Mouse (Mus musculus): ENCODE measurements around the gene Xlr4c. TPM values are rescaled to one million over a fixed set of nuclear protein-coding genes. Genes with fewer than 3 reads are reported as not detected.

Xlr4c gene
- polyA plus RNA-seq (2012; rRNA removed), result 0.78 TPM in 1 of 2 replicates, not detected in the other

GRCm38 (mm10) chrX:73242821-73243325 lies at the start of gene Xlr4c:
Gene Xlr4c, minus strand, starts transcription at chrX:73243130.

DNA sequence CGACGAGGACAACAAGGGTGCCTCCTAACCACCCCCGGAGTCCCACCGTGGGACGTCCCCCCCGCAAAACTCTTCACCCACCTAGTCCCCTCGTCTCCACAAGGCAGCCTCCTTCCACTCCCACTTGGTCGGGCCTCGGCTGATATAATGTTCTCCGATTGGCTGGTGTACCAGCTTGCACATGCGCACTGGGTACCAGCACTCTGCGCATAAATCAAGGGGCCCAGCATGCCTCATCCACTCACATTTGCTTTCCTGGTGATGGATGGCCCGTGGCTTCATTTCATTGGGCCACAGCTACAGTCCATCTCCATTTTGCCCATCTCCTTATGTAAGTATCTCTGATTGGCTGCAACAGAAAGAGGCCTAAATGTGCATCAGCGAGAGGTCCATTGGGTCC lies 22.3 kb upstream of the Xlr4c start, which contains the start of gene Xlr3c:
Gene Xlr3c, minus strand, starts transcription at position 121 of the 400 bp plus-strand sequence.

DNA sequence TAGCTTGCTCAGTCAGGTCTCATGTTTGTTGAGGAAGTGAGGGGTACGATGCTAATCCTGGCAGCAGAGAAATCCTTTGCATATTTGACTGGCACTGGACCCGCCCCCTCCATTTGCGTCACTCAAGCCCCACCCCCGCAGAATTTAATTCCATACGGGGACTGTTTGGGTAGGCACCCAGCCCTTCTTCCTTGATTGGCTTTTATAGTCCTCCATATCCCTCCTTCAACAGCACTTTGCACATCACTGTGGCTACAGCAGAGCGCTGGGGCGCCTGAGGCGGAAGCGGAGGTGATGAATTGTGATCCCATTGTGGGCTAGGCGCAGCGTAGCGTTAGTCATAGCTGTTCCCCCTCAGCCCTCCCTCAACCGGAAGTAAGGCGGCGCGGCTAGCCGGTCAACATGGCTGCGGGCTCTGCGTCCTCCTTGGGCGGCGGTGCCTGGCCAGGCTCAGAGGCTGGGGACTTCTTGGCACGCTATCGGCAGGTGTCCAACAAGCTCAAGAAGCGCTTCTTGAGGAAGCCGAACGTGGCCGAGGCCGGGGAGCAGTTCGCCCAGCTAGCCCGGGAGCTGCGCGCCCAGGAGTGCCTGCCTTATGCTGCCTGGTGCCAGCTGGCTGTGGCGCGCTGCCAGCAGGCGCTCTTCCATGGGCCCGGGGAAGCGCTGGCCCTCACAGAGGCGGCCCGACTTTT lies 14.9 kb downstream of the Xlr4c start, which contains the start of gene F8a:
Gene F8a, plus strand, starts transcription at position 378 of the 692 bp plus-strand sequence.

GRCm38 (mm10) chrX:73213819-73214564 lies 28.9 kb downstream of the Xlr4c start, which contains the start of gene Xlr4b:
Gene Xlr4b, plus strand, starts transcription at chrX:73214333.

GRCm38 (mm10) chrX:73191934-73192333 lies 51.0 kb downstream of the Xlr4c start, which contains the start of gene Xlr3b:
Gene Xlr3b, plus strand, starts transcription at chrX:73192207.

Other genes starting within 250 kb of the Xlr4c start
- gene Pnma5, start 206.0 kb downstream of the Xlr4c start, polyA plus RNA-seq (2012; rRNA removed), result 0.04 TPM in 2 replicates
- gene Pnma3, start 178.3 kb downstream of the Xlr4c start, polyA plus RNA-seq (2012; rRNA removed), result 2.8 and 3.4 TPM in 2 replicates
- gene Xlr4a, start 160.7 kb downstream of the Xlr4c start, polyA plus RNA-seq (2012; rRNA removed), result 0.71 and 2.6 TPM in 2 replicates
- 1.7 and 3.5 TPM in 2 replicates for gene Xlr3a, start 146.0 kb downstream of the Xlr4c start, polyA plus RNA-seq (2012; rRNA removed)
- 0.16 and 0.46 TPM in 2 replicates for gene Gm14685, start 126.1 kb downstream of the Xlr4c start, polyA plus RNA-seq (2012; rRNA removed)
- gene Xlr5b, start 94.3 kb downstream of the Xlr4c start, polyA plus RNA-seq (2012; rRNA removed), result not detected in 2 replicates
- gene DXBay18, start 93.7 kb downstream of the Xlr4c start, polyA plus RNA-seq (2012; rRNA removed), result 0.04 TPM in 1 of 2 replicates, not detected in the other
- gene Spin2d, start 66.1 kb downstream of the Xlr4c start, polyA plus RNA-seq (2012; rRNA removed), result not detected in 2 replicates
- 9.6 and 11.1 TPM in 2 replicates for gene Xlr3b, start 50.9 kb downstream of the Xlr4c start, polyA plus RNA-seq (2012; rRNA removed)
- 0.48 and 0.92 TPM in 2 replicates for gene Xlr4b, start 28.8 kb downstream of the Xlr4c start, polyA plus RNA-seq (2012; rRNA removed)
- gene F8a, start 14.8 kb downstream of the Xlr4c start, polyA plus RNA-seq (2012; rRNA removed), result 6.0 and 6.8 TPM in 2 replicates
- 0.06 and 0.14 TPM in 2 replicates for gene Xlr3c, start 22.3 kb upstream of the Xlr4c start, polyA plus RNA-seq (2012; rRNA removed)
- gene Xlr5a, start 49.8 kb upstream of the Xlr4c start, polyA plus RNA-seq (2012; rRNA removed), result 0.05 TPM in 1 of 2 replicates, not detected in the other
- not detected in 2 replicates for gene Xlr5c, start 49.8 kb upstream of the Xlr4c start, polyA plus RNA-seq (2012; rRNA removed)
- gene Gm45015, start 93.7 kb upstream of the Xlr4c start, polyA plus RNA-seq (2012; rRNA removed), result not detected in 2 replicates
- gene Zfp275, start 99.5 kb upstream of the Xlr4c start, polyA plus RNA-seq (2012; rRNA removed), result 14.2 and 28.7 TPM in 2 replicates
- gene Gm18336, start 155.6 kb upstream of the Xlr4c start, polyA plus RNA-seq (2012; rRNA removed), result 0.09 and 0.25 TPM in 2 replicates
- gene Zfp92, start 168.0 kb upstream of the Xlr4c start, polyA plus RNA-seq (2012; rRNA removed), result 0.12 and 0.27 TPM in 2 replicates
- not detected in 2 replicates for gene Trex2, start 192.2 kb upstream of the Xlr4c start, polyA plus RNA-seq (2012; rRNA removed)
- gene Haus7, start 215.9 kb upstream of the Xlr4c start, polyA plus RNA-seq (2012; rRNA removed), result 57.9 and 63.7 TPM in 2 replicates
- 28.7 and 60.6 TPM in 2 replicates for gene Bgn, start 240.5 kb upstream of the Xlr4c start, polyA plus RNA-seq (2012; rRNA removed)